Mouse (Mus musculus): Measurements from ENCODE around the gene Cep128. TPM values are rescaled to one million over a fixed set of nuclear protein-coding genes. Genes with fewer than 3 reads are reported as not detected.
"Not testable (repeated sequence)": the region's sequence is repeated elsewhere in the genome, so short reads cannot be mapped to it uniquely, and the experiment has no call there.

The Cep128 gene
- polyA plus RNA-seq, 1 experiment from 2014 or later, result 5.2 TPM

DNA sequence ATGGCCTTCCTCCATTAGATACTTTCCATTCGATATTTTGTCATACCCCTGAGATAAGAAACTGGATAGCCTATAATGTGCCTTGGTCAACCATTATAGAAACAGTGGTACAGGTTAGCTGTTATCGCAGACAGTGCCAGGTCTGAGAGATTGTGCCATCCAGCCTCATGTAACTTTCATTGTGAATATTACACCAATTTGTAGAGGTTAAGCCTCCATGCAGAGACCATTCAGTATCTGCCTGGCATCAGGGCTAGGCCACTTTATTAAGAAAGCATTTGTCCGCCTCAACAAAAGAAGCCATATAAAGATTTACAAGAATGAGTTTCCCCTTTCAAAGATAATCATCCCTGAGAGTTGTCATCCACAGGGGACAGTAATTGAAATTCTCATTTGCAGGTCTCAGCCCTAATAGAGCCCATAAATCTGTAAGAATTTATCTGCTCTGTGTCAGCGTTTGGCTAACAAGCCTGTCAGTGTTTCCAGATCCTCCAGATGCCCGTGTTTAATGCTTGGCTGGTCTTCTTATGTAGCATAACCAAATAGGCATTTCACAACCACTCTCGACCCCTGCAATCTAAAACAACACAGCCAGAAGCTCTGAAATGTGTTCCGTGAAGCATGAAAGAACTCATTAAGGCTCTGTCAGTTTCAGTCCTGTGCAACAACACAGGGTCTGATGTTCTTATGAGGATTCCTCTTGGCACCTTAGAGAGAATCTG, 28.4 kb upstream of the Cep128 start:
- Histone ChIP-seq H3K4me3 (replicated peaks; ENCODE audit: low read depth, low read length) (no peak overlapping the region), H3K4me1 (ENCODE audit: control insufficient read depth, insufficient read depth, low read length) (0 out of 2 replicates have a peak, but pooled peaks cover 6% of the 10 kb centered on the region), H3K4me2 (ENCODE audit: low read length) (no peak overlapping the region), H3K27me3 (ENCODE audit: control insufficient read depth, insufficient read depth, low read length) (no peaks in the 10 kb centered on the region), H3K9me3 (ENCODE audit: control insufficient read depth, low read length) (no peaks in the 10 kb centered on the region), H3K36me3 (ENCODE audit: control insufficient read depth, insufficient read depth, low read length) (no peaks in the 10 kb centered on the region), H3K9ac (replicated peaks; ENCODE audit: low read length) (no peak overlapping the region), H3K27ac (replicated peaks; ENCODE audit: low read depth, low read length) (no peak overlapping the region)
- ATAC-seq (ENCODE audit: low FRiP score, low TSS enrichment) (peak; percentile 55), DNase-seq (peak; percentile 61)
- WGBS, result 26% methylated on average over 7 of the region's 7 CpGs

DNA sequence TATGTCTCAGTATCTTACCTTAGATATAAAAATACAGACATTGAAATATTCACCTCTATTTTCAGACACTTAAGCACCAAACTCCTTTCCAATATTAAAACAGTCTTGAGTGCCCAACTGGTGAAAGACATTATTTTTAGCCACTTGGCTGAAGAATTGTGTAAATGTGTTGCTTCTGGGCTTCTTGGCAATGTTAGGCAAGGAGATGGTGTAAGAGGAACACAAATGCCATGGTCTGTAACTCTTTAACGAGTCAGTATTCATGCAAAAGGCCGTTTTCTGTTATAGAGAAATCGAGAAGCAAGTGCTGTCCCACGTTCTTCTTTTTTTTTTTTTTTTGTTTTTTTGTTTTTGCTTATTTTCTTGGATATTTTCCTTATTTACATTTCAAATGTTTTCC, 26.1 kb upstream of the Cep128 start:
- no peaks in the 10 kb centered on the region for H3K9me3 ChIP-seq (ENCODE audit: control insufficient read depth, low read length)
- WGBS, result 89% methylated on average over 4 of the region's 4 CpGs
- ATAC-seq (ENCODE audit: low FRiP score, low TSS enrichment), result no peak

DNA sequence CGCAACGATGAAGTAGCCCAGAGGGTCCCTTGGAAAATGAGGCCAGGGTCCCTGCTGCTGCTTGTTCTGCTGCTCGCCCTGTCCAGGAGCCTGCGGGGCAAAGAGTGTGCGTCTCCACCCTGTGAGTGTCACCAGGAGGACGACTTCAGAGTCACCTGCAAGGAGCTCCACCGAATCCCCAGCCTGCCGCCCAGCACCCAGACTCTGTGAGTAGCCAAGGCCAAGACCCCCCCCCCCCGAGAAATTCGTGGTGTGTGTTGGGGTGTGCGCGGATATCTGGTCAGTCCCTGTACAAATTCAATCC, 16.8 kb upstream of the Cep128 start:
- Histone ChIP-seq H3K9me3 (ENCODE audit: control insufficient read depth, low read length) (no peaks in the 10 kb centered on the region), H3K27ac (replicated peaks; ENCODE audit: low read depth, low read length) (no peak overlapping the region), H3K9ac (replicated peaks; ENCODE audit: low read length) (no peak overlapping the region; the same call in 1 of the 2 replicates), H3K36me3 (ENCODE audit: control insufficient read depth, insufficient read depth, low read length) (no peaks in the 10 kb centered on the region), H3K4me3 (replicated peaks; ENCODE audit: low read depth, low read length) (peak overlapping the region; percentile 41), H3K27me3 (ENCODE audit: control insufficient read depth, insufficient read depth, low read length) (peaks cover 15% of the 10 kb centered on the region; the same call in 1 of the 2 replicates), H3K4me2 (ENCODE audit: low read length) (peak overlapping the region; percentile 92), H3K4me1 (ENCODE audit: control insufficient read depth, insufficient read depth, low read length) (no peaks in the 10 kb centered on the region)
- ATAC-seq (ENCODE audit: low FRiP score, low TSS enrichment) (no peak; the same call in 1 of the 2 replicates), DNase-seq (no peak)
- WGBS, result 5% methylated on average over 12 of the region's 12 CpGs

More for the DNA sequence above, 26.1 kb upstream of the Cep128 start:
- no peaks in the 10 kb centered on the region for H3K27me3 ChIP-seq (ENCODE audit: control insufficient read depth, insufficient read depth, low read length)
- H3K9ac ChIP-seq (replicated peaks; ENCODE audit: low read length), result no peak overlapping the region
- 0 out of 2 replicates have a peak, but pooled peaks cover 6% of the 10 kb centered on the region for H3K4me1 ChIP-seq (ENCODE audit: control insufficient read depth, insufficient read depth, low read length)
- H3K4me2 ChIP-seq (ENCODE audit: low read length), result no peak overlapping the region
- no peak overlapping the region for H3K27ac ChIP-seq (replicated peaks; ENCODE audit: low read depth, low read length)
- DNase-seq, result no peak
- no peak overlapping the region for H3K4me3 ChIP-seq (replicated peaks; ENCODE audit: low read depth, low read length)
- no peaks in the 10 kb centered on the region for H3K36me3 ChIP-seq (ENCODE audit: control insufficient read depth, insufficient read depth, low read length)

DNA sequence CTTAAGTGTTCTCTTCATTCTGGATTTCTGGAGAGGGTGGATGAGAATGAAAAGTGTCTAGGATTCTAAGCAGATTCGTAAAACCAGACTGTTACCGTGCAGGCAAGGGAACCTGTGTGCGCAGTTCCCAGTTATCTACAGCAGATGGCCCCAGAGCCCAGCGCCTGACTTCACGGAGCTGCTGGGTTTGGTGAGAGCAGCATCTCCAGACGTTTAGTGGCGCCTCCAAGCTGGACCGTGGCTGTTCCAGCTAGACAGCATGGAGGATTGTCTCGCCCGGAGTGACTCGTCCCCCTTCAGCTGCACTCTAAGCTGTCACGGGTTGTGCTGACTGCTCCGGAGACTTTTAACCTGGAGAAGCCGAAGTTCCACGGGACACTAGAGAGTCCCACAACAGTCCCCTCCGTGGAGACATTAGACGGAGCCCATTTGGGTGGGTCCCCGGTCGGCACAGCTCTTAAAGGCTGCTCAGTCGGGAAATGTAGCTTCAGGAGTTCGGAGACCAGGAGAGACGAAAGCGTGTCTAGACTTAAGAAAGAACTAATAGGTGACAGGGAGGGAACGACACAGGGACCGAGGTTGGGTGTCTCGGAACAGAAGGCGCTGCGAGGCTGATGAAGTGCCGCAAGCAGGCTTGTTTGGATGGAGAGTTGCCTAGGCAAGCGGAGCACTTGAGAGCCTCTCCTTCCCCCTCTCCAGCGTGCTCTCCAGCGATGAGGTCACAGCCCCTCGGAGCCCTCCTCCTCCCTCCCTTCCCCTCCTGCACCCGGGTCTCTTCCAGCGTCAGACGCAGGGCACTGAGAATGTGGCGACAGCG, 16.2 kb upstream of the Cep128 start:
- under 1% methylated on average over 38 of the region's 38 CpGs for WGBS
- Histone ChIP-seq H3K4me2 (ENCODE audit: low read length) (peak overlapping the region; percentile 92), H3K9me3 (ENCODE audit: control insufficient read depth, low read length) (no peaks in the 10 kb centered on the region), H3K27ac (replicated peaks; ENCODE audit: low read depth, low read length) (no peak overlapping the region), H3K4me1 (ENCODE audit: control insufficient read depth, insufficient read depth, low read length) (no peaks in the 10 kb centered on the region), H3K27me3 (ENCODE audit: control insufficient read depth, insufficient read depth, low read length) (peaks cover 15% of the 10 kb centered on the region; the same call in 1 of the 2 replicates), H3K4me3 (replicated peaks; ENCODE audit: low read depth, low read length) (peak overlapping the region; percentile 41), H3K36me3 (ENCODE audit: control insufficient read depth, insufficient read depth, low read length) (no peaks in the 10 kb centered on the region), H3K9ac (replicated peaks; ENCODE audit: low read length) (no peak overlapping the region; the same call in 1 of the 2 replicates)
- ATAC-seq (ENCODE audit: low FRiP score, low TSS enrichment), result peak; percentile 91
- DNase-seq, result peak; percentile 91

DNA sequence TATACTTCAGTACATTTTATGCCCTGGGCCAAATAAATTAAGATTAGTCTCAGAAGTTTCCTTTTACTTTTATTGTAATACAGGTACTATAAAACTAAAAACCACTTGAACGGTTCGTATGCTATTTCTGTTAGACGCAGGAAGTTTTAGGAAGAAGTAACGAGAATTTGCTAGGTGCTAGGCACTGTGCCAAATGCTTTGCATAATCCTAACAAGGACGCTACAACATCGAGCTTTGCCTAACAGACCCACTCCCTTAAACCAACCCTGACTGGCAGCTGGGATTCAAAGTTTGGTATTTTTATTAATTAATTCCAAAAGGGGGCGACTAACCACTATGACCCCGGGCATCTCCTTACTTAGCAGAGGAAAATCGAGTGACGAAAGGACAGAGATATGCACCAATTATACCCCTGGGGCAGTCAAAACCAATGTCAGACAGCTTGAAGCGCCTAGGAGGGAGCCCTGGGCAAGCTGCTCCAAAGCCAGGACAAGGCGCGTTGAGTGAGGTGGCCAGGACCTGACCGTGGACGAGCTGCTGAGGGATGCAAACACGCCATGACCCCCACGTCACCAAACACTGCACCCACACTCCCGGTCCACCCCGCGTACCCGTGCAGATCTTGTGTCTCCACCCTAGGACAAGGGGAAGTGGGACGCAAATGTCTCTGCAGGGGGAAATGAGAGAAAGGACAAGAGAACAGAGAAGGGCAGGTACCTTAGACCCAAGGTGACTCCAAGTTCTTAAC, 519 bp downstream of the Cep128 start:
- peak; percentile 40 for DNase-seq
- H3K4me3 ChIP-seq (replicated peaks; ENCODE audit: low read depth, low read length), result peak overlapping the region; percentile 59
- H3K27ac ChIP-seq (replicated peaks; ENCODE audit: low read depth, low read length), result no peak overlapping the region
- peak overlapping the region; percentile 80 for H3K4me2 ChIP-seq (ENCODE audit: low read length)
- peak overlapping the region; percentile 44 for H3K9ac ChIP-seq (replicated peaks; ENCODE audit: low read length)
- peak; percentile 62 for ATAC-seq (ENCODE audit: low FRiP score, low TSS enrichment)
- H3K27me3 ChIP-seq (ENCODE audit: control insufficient read depth, insufficient read depth, low read length), result no peaks in the 10 kb centered on the region
- H3K4me1 ChIP-seq (ENCODE audit: control insufficient read depth, insufficient read depth, low read length), result peaks cover 5% of the 10 kb centered on the region
- no peaks in the 10 kb centered on the region for H3K36me3 ChIP-seq (ENCODE audit: control insufficient read depth, insufficient read depth, low read length)
- 5% methylated on average over 22 of the region's 22 CpGs for WGBS
- H3K9me3 ChIP-seq (ENCODE audit: control insufficient read depth, low read length), result no peaks in the 10 kb centered on the region

DNA sequence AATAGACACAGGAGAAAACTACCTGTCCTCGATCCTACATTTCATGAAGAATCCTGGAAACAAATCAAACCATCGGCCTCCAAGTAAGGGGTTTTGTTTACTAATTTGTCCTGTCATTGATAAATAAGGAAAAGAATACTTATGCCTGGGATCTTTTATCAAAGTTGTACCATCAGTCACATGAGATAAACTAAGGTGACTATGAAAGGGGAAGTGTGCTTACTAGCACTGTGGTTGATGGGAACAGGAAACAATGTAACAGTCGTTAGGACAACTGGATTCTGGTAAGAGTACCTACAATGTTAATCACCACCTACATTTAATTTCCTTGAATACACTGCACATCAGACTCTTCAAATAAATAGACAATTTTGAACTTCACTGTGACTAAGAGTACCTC, 15.0 kb downstream of the Cep128 start:
- Histone ChIP-seq H3K4me1 (ENCODE audit: control insufficient read depth, insufficient read depth, low read length) (no peaks in the 10 kb centered on the region), H3K27me3 (ENCODE audit: control insufficient read depth, insufficient read depth, low read length) (no peaks in the 10 kb centered on the region), H3K4me2 (ENCODE audit: low read length) (no peak overlapping the region), H3K9ac (replicated peaks; ENCODE audit: low read length) (no peak overlapping the region), H3K9me3 (ENCODE audit: control insufficient read depth, low read length) (peaks cover 4% of the 10 kb centered on the region; the same call in 1 of the 2 replicates), H3K36me3 (ENCODE audit: control insufficient read depth, insufficient read depth, low read length) (no peaks in the 10 kb centered on the region), H3K4me3 (replicated peaks; ENCODE audit: low read depth, low read length) (no peak overlapping the region), H3K27ac (replicated peaks; ENCODE audit: low read depth, low read length) (no peak overlapping the region)
- DNase-seq (no peak), ATAC-seq (ENCODE audit: low FRiP score, low TSS enrichment) (no peak)
- 90% methylated on average over 3 of the region's 3 CpGs for WGBS

DNA sequence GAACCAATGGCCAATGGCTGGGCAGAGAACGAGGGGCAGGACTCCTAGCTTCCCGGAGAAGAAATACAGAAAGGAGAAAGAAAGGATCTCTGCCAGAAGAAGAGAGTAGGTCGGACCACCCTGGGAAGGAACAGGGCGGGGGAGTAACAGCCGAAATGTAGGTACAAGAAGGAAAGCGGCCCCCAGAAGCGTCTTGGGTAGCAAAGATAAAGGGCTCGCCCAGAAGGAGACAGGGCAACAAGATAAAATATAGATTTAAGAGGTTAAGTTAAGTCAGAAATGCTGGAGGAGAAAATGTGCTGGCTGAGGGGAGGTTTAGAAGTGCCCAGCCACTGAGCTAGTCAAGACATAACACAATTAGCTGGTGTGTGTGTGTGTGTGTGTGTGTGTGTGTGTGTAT, 30.4 kb downstream of the Cep128 start:
- Histone ChIP-seq H3K4me1 (ENCODE audit: control insufficient read depth, insufficient read depth, low read length) (no peaks in the 10 kb centered on the region), H3K9me3 (ENCODE audit: control insufficient read depth, low read length) (no peaks in the 10 kb centered on the region), H3K9ac (replicated peaks; ENCODE audit: low read length) (no peak overlapping the region), H3K4me3 (replicated peaks; ENCODE audit: low read depth, low read length) (no peak overlapping the region), H3K27me3 (ENCODE audit: control insufficient read depth, insufficient read depth, low read length) (no peaks in the 10 kb centered on the region), H3K27ac (replicated peaks; ENCODE audit: low read depth, low read length) (no peak overlapping the region), H3K36me3 (ENCODE audit: control insufficient read depth, insufficient read depth, low read length) (no peaks in the 10 kb centered on the region), H3K4me2 (ENCODE audit: low read length) (no peak overlapping the region)
- ATAC-seq (ENCODE audit: low FRiP score, low TSS enrichment) (no peak), DNase-seq (no peak)
- WGBS, result 94% methylated on average over 8 of the region's 8 CpGs

DNA sequence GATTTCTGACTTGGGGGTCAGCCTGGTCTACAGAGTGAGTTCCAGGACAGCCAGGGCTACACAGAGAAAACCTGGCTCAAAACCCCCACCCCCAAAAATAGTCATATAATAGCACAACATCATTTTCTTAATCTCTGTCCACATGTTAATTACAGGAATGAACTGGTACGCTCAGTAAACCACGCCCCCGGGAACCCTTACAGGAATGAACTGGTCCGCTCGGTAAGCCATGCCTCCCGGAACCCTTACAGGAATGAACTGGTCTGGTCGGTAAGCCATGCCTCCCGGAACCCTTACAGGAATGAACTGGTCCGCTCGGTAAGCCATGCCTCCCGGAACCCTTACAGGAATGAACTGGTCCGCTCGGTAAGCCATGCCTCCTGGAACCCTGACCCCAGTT, 45.6 kb downstream of the Cep128 start:
- not testable (repeated sequence) for ATAC-seq (ENCODE audit: low FRiP score, low TSS enrichment); H3K9ac ChIP-seq (replicated peaks; ENCODE audit: low read length); DNase-seq; H3K9me3 ChIP-seq (ENCODE audit: control insufficient read depth, low read length); H3K27me3 ChIP-seq (ENCODE audit: control insufficient read depth, insufficient read depth, low read length); H3K4me3 ChIP-seq (replicated peaks; ENCODE audit: low read depth, low read length); H3K4me1 ChIP-seq (ENCODE audit: control insufficient read depth, insufficient read depth, low read length); H3K4me2 ChIP-seq (ENCODE audit: low read length); H3K27ac ChIP-seq (replicated peaks; ENCODE audit: low read depth, low read length); H3K36me3 ChIP-seq (ENCODE audit: control insufficient read depth, insufficient read depth, low read length)
- 97% methylated on average over 13 of the region's 13 CpGs for WGBS
